Mouse (Mus musculus): ENCODE measurements around the gene Hsf2. TPM values are rescaled to one million over a fixed set of nuclear protein-coding genes. Genes with fewer than 3 reads are reported as not detected.
"Not testable (repeated sequence)": the region's sequence is repeated elsewhere in the genome, so short reads cannot be mapped to it uniquely, and the experiment has no call there.

Hsf2 gene
- 10.6 and 10.7 TPM in 2 replicates for polyA plus RNA-seq (2015; fragmentation: Nextera tagmentation; extraction: Ambion mirVana)

DNA sequence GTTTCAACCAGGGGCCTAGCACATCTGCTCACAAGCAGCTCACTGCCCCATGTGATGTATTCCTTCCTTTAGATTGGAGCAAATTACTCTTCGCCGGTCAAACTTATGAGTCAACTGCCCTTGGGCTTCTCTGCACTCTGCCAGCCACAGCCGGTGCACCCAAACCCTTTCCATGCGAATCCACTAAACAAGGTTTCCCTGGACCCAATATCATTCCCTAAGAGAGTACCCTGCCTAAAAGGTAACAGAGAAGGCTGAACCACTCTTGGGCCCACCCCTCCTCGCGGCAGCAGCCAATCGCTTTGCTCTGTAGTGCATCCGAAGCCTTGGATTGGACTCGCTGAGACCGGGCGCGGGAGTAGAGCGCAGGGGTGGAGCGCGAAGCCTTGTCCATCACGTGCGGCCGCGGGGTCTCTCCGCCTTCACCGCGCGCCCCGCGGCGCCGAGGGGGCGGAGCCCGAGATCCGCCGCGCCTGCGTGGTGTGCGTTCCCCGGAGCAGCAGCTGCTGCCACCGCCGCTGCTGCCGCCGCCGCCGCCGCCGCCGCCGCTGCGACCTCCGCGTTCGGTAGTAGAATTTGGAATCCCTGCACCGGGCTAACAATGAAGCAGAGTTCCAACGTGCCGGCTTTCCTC, at the start of gene Hsf2:
TSS of gene Hsf2 (plus strand) at position 478 of the 634 bp plus-strand sequence.
- no peaks in the 10 kb centered on the region for H3K27me3 ChIP-seq (ENCODE audit: control insufficient read depth, insufficient read depth, low read depth, low read length)
- H3K36me3 ChIP-seq (ENCODE audit: control insufficient read depth, insufficient read depth) = no peaks in the 10 kb centered on the region
- peak within 1 kb of the TSS; percentile 82 for H3K27ac ChIP-seq (ENCODE audit: low read length)
- H3K4me2 ChIP-seq (ENCODE audit: low read depth, low read length) = peak within 1 kb of the TSS; percentile 94
- no peaks in the 10 kb centered on the region for H3K9me3 ChIP-seq (replicated peaks; ENCODE audit: control insufficient read depth, low read length)
- H3K4me3 ChIP-seq (ENCODE audit: low read depth, low read length) = peak within 1 kb of the TSS; percentile 81
- peaks cover 2% of the 10 kb centered on the region for H3K4me1 ChIP-seq (ENCODE audit: control insufficient read depth, low read depth, low read length)
- peak within 1 kb of the TSS; percentile 80 for H3K9ac ChIP-seq (ENCODE audit: low read depth, low read length)
- peak; percentile 99 for ATAC-seq (ENCODE audit: low read depth)
- 1% methylated on average over 37 of the region's 52 CpGs for WGBS (ENCODE audit: insufficient replicate concordance)

DNA sequence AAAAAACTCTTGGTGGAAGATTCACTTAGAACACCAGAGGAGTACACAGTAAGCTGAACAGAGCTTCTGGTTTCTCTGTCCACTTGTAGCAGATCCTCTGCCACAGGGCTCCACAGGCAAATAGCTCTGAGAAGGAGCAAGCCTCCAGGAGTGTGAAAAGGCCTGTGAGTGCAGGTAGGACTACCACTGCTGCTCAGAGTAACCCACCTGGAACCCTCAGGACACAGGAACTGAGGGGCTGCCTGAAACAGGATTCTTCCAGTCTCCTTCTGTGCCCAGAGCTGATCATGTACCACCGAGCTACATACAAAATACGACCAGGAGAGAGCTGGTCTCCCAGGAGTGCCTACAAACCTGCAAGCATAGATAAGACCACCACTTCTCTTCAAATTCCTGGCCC, 48.3 kb upstream of the Hsf2 start:
- H3K36me3 ChIP-seq (ENCODE audit: control insufficient read depth, insufficient read depth) = no peaks in the 10 kb centered on the region
- no peak for ATAC-seq (ENCODE audit: low read depth)

DNA sequence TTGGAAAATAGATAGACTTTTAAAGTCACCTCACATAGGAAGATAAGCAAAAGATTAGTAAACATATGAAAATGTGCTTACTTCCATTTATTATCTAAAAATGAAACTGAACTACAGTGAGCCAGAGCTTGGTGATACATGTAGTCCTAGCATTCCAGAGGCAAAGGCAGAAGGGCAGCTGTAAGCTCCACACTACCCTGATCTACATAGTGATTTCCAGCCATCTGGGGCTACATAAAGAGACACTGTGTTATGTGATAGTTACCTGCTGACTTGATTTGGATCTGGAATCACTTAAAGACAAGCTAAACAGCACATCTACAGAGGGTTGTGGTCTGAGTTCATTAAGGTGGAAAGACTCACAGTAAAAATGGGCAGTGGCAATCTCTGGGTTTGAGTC, 45.1 kb upstream of the Hsf2 start:
- Histone ChIP-seq H3K4me2 (ENCODE audit: low read depth, low read length) (no peak overlapping the region), H3K4me3 (ENCODE audit: low read depth, low read length) (no peak overlapping the region), H3K4me1 (ENCODE audit: control insufficient read depth, low read depth, low read length) (no peaks in the 10 kb centered on the region), H3K27me3 (ENCODE audit: control insufficient read depth, insufficient read depth, low read depth, low read length) (no peaks in the 10 kb centered on the region), H3K27ac (ENCODE audit: low read length) (no peak overlapping the region), H3K9me3 (replicated peaks; ENCODE audit: control insufficient read depth, low read length) (no peaks in the 10 kb centered on the region), H3K9ac (ENCODE audit: low read depth, low read length) (no peak overlapping the region), H3K36me3 (ENCODE audit: control insufficient read depth, insufficient read depth) (no peaks in the 10 kb centered on the region)
- ATAC-seq (ENCODE audit: low read depth) = no peak

More for the DNA sequence above, 48.3 kb upstream of the Hsf2 start:
- Histone ChIP-seq H3K9ac (ENCODE audit: low read depth, low read length) (no peak overlapping the region), H3K9me3 (replicated peaks; ENCODE audit: control insufficient read depth, low read length) (no peaks in the 10 kb centered on the region), H3K27ac (ENCODE audit: low read length) (no peak overlapping the region), H3K4me3 (ENCODE audit: low read depth, low read length) (no peak overlapping the region), H3K4me1 (ENCODE audit: control insufficient read depth, low read depth, low read length) (no peaks in the 10 kb centered on the region), H3K4me2 (ENCODE audit: low read depth, low read length) (no peak overlapping the region), H3K27me3 (ENCODE audit: control insufficient read depth, insufficient read depth, low read depth, low read length) (no peaks in the 10 kb centered on the region)
- WGBS (ENCODE audit: insufficient replicate concordance) = 51% methylated on average over 2 of the region's 2 CpGs

DNA sequence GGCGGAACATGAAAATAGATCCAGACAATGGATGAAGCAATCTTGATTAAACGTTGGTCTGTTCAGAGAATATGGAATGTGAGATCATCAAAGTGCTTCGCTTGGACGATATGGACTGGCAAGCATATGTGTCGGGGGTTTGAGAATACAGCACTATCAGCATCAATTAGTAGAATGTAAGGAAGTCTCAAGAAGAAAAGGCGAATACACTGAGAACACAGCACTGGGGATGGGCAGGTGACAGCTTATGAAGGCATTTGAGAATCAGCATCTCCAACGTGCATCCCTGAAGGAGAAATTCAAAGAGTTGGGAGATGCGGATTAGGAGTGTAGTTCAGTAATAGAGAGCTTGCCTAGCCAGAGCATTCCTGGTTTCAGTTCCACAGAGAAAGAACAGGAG, 41.8 kb upstream of the Hsf2 start:
- no peak overlapping the region for H3K9ac ChIP-seq (ENCODE audit: low read depth, low read length)
- H3K4me2 ChIP-seq (ENCODE audit: low read depth, low read length) = no peak overlapping the region
- 56% methylated on average over 8 of the region's 8 CpGs for WGBS (ENCODE audit: insufficient replicate concordance)
- ATAC-seq (ENCODE audit: low read depth) = no peak
- no peak overlapping the region for H3K4me3 ChIP-seq (ENCODE audit: low read depth, low read length)
- H3K36me3 ChIP-seq (ENCODE audit: control insufficient read depth, insufficient read depth) = no peaks in the 10 kb centered on the region
- H3K9me3 ChIP-seq (replicated peaks; ENCODE audit: control insufficient read depth, low read length) = no peaks in the 10 kb centered on the region
- H3K27me3 ChIP-seq (ENCODE audit: control insufficient read depth, insufficient read depth, low read depth, low read length) = no peaks in the 10 kb centered on the region
- H3K27ac ChIP-seq (ENCODE audit: low read length) = no peak overlapping the region
- H3K4me1 ChIP-seq (ENCODE audit: control insufficient read depth, low read depth, low read length) = no peaks in the 10 kb centered on the region

DNA sequence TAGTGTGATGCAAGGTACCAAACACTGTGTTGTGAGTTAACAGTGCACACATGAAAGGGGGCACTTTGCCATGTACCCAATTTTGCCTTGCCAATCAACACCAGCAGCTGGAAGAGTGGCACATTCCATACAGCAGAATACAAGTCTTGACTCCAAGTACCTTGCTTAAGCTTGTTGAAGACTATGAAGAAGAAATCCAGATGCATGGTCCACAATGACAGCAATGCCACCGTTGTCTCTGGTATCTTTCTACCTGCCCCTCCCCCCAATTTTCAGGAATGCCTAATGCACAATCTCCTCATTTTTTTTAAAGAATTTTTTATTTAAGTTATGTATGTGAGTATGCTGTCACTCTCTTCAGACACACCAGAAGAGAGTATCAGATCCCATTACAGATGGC, 40.5 kb upstream of the Hsf2 start:
- ATAC-seq (ENCODE audit: low read depth) = no peak
- 72% methylated on average over 1 of the region's 1 CpGs for WGBS (ENCODE audit: insufficient replicate concordance)
- H3K27me3 ChIP-seq (ENCODE audit: control insufficient read depth, insufficient read depth, low read depth, low read length) = no peaks in the 10 kb centered on the region
- no peaks in the 10 kb centered on the region for H3K36me3 ChIP-seq (ENCODE audit: control insufficient read depth, insufficient read depth)
- no peaks in the 10 kb centered on the region for H3K4me1 ChIP-seq (ENCODE audit: control insufficient read depth, low read depth, low read length)
- H3K4me3 ChIP-seq (ENCODE audit: low read depth, low read length) = no peak overlapping the region
- H3K9me3 ChIP-seq (replicated peaks; ENCODE audit: control insufficient read depth, low read length) = no peaks in the 10 kb centered on the region
- no peak overlapping the region for H3K27ac ChIP-seq (ENCODE audit: low read length)
- no peak overlapping the region for H3K4me2 ChIP-seq (ENCODE audit: low read depth, low read length)
- no peak overlapping the region for H3K9ac ChIP-seq (ENCODE audit: low read depth, low read length)

DNA sequence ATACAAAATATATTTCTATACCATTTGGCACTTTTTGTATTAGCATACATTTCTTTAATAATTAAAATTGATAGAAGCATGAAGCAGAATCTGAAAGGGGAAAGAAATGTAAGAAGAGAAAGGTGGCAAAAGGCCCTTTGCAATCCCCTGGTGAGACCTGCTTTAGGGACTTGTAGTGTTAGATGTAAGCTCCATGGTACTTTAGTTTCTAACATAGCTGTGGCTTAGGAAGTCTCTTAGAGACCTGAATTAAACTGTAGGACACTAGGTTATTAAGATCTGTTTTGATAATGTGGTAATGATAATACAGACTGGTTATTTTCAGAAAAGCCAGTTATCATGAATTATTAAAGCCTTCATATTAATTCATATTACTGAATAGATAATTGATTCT, 38.5 kb upstream of the Hsf2 start:
- Histone ChIP-seq H3K9me3 (replicated peaks; ENCODE audit: control insufficient read depth, low read length) (no peaks in the 10 kb centered on the region), H3K9ac (ENCODE audit: low read depth, low read length) (no peak overlapping the region), H3K27me3 (ENCODE audit: control insufficient read depth, insufficient read depth, low read depth, low read length) (no peaks in the 10 kb centered on the region), H3K4me3 (ENCODE audit: low read depth, low read length) (no peak overlapping the region), H3K4me2 (ENCODE audit: low read depth, low read length) (no peak overlapping the region), H3K27ac (ENCODE audit: low read length) (no peak overlapping the region), H3K36me3 (ENCODE audit: control insufficient read depth, insufficient read depth) (no peaks in the 10 kb centered on the region), H3K4me1 (ENCODE audit: control insufficient read depth, low read depth, low read length) (no peaks in the 10 kb centered on the region)
- no peak for ATAC-seq (ENCODE audit: low read depth)

DNA sequence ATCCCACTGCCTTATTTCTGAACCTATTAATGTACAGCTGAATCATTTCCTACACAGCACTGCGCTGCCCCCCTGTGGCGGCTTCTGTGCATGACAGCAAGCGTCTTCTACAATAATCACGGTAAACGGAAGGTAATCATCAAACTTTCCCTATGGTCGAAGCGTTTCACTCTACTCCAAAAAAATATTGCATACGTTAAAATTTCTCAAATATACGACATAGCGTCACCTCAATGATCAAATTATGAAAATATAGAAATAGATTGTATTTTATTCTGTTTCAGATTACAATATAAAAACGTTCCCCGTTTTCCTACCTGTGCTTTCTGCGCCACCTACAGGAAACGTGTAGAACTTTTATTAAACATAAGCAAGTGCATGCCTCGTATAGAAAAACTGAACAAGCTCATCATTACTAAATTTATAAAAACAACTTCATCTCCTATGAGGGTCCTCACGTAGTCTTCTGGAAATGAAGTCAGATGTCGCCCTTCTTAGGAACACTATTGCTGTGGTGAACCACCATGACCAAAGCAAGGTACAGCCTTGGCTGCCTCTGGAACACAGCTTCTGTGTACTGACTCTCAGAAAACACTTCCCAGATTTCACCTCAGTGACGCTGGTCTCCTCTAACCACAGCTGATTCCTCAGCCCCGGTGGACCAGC, 38.0 kb upstream of the Hsf2 start:
- Histone ChIP-seq H3K27ac (ENCODE audit: low read length) (no peak overlapping the region), H3K36me3 (ENCODE audit: control insufficient read depth, insufficient read depth) (no peaks in the 10 kb centered on the region), H3K4me2 (ENCODE audit: low read depth, low read length) (peak overlapping the region; percentile 30), H3K9me3 (replicated peaks; ENCODE audit: control insufficient read depth, low read length) (no peaks in the 10 kb centered on the region), H3K4me1 (ENCODE audit: control insufficient read depth, low read depth, low read length) (no peaks in the 10 kb centered on the region), H3K27me3 (ENCODE audit: control insufficient read depth, insufficient read depth, low read depth, low read length) (no peaks in the 10 kb centered on the region), H3K4me3 (ENCODE audit: low read depth, low read length) (no peak overlapping the region), H3K9ac (ENCODE audit: low read depth, low read length) (no peak overlapping the region)
- no peak for ATAC-seq (ENCODE audit: low read depth)
- 3% methylated on average over 19 of the region's 19 CpGs for WGBS (ENCODE audit: insufficient replicate concordance)

DNA sequence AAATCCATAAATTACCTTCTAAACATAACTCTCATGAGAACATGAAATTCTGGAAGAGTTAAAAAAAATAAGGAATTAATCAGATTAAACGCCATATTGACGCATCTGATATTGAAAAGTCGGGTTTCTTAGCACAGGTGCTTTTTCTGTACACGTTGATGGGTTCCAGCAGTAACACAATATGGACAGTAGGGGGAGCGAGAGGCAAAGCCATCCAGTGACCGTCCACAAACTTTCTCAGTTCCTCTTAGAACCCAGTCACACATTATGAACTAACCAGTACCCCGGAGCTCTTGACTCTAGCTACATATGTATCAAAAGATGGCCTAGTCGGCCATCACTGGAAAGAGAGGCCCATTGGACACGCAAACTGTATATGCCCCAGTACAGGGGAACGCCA, 22.9 kb upstream of the Hsf2 start:
- WGBS (ENCODE audit: insufficient replicate concordance) = 16% methylated on average over 10 of the region's 10 CpGs
- not testable (repeated sequence) for ATAC-seq (ENCODE audit: low read depth); H3K4me1 ChIP-seq (ENCODE audit: control insufficient read depth, low read depth, low read length)

DNA sequence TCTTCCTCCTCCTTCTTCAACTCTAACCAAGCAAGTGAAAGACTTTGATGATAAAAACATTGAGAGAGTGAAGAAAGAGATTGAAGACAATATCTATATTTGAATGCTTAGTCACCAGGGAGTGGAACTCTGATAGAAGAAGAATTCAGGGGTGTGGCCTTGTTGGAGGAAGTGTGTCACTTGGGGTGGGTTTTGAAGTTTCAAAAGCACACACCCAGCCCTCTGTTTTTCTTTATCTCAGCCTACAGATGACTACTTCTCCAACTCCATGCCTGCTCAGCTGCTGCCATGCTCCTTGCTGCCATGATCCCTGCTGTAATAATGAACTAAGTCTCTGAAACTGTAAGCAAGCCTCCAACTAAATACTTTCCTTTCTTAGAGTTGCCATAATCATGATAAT, 20.4 kb upstream of the Hsf2 start:
- no peaks in the 10 kb centered on the region for H3K4me1 ChIP-seq (ENCODE audit: control insufficient read depth, low read depth, low read length)
- no peaks in the 10 kb centered on the region for H3K9me3 ChIP-seq (replicated peaks; ENCODE audit: control insufficient read depth, low read length)
- H3K9ac ChIP-seq (ENCODE audit: low read depth, low read length) = no peak overlapping the region
- no peak overlapping the region for H3K4me3 ChIP-seq (ENCODE audit: low read depth, low read length)
- ATAC-seq (ENCODE audit: low read depth) = no peak
- no peak overlapping the region for H3K27ac ChIP-seq (ENCODE audit: low read length)
- H3K36me3 ChIP-seq (ENCODE audit: control insufficient read depth, insufficient read depth) = no peaks in the 10 kb centered on the region
- no peaks in the 10 kb centered on the region for H3K27me3 ChIP-seq (ENCODE audit: control insufficient read depth, insufficient read depth, low read depth, low read length)
- no peak overlapping the region for H3K4me2 ChIP-seq (ENCODE audit: low read depth, low read length)

More for the DNA sequence above, 22.9 kb upstream of the Hsf2 start:
- not testable (repeated sequence) for H3K9me3 ChIP-seq (replicated peaks; ENCODE audit: control insufficient read depth, low read length); H3K4me2 ChIP-seq (ENCODE audit: low read depth, low read length); H3K36me3 ChIP-seq (ENCODE audit: control insufficient read depth, insufficient read depth); H3K27ac ChIP-seq (ENCODE audit: low read length); H3K4me3 ChIP-seq (ENCODE audit: low read depth, low read length); H3K9ac ChIP-seq (ENCODE audit: low read depth, low read length); H3K27me3 ChIP-seq (ENCODE audit: control insufficient read depth, insufficient read depth, low read depth, low read length)
